Mouse (Mus musculus): ENCODE measurements at regions not wholly inside any gene's neighbourhood (a gene's known extent, or its start where the extent isn't known, plus 50 kb on each side); places are given as distances from the start of the nearest gene placed in this dataset.

DNA sequence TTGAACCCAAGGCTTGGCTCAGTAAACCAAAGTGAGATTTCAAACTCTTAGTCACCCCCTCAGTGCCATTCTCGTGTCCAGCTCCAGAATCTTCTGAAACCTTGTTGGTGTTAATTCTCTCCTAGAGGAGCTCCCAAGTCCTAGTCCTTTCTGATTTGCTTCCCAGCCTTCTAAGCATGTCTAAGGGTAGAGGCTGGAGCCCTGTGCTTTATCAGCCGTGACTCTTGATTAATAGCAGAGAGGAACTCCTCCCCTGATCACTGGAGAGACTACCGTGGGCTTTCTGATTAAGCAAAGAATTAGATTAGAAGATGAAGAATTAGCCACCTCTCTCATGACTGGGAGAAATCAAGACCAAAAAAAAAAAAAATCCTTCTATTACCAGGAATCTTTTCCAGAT is 111.5 kb upstream of the Rxfp2 start:
- 58% methylated on average over 3 of the region's 3 CpGs for WGBS
- DNase-seq (ENCODE audit: low read depth, low spot score): no peak

GRCm38 (mm10) chr5:149908376-149909078 is 109.9 kb upstream of the Rxfp2 start:
- 44% methylated on average over 4 of the region's 4 CpGs for WGBS
- DNase-seq (ENCODE audit: low read depth, low spot score): no peak

DNA sequence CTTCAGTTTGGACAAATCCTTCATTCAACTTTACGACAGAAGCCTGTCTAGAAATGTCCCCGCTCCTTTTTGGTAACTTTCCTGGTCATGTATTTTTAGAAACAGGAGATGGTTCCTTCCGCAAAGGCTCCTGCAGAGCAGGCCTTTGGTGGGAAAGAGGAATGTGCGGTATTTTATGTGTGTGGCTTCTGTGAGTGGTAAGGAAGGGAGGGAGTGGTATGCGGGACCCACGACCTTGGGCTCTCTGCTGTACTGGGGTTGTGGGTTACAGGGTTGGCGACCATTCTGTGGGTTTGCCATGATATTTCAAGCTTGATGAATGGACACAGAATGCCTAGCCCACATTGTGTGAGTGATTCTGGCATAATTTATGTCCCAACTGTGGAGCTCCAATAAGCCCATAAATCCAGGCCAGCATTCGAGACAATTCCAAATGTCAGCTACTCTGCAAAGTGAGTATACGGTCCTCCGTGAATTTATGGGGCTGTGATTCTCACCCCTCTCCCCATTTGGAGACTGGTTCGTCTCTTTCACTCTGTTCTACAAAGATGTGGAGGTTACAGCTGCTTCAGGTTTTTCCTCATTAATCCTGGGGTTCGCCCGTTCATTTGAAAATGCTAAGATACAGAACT is 109.3 kb upstream of the Rxfp2 start:
- 31% methylated on average over 13 of the region's 13 CpGs for WGBS
- DNase-seq (ENCODE audit: low read depth, low spot score): no peak

DNA sequence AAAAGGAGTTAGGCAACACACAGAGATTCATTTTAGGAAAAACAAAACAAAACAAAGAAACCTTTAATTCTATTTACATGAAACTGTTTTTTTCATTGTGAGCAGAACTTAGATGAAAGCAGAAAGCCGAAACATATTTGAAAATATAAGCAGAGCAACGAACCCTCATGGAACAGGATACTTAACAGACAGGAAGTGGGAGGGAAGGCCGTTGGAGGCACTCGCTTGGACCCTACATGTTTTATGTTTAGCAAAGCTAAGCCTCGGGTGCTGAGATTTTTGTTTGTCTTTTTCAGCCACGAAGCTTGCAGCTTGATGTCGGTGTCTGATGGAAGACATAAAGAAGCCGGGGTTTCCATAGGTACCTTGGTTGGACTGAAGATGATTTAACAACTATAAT is 108.5 kb upstream of the Rxfp2 start:
- DNase-seq (ENCODE audit: low read depth, low spot score): no peak
- 45% methylated on average over 8 of the region's 8 CpGs for WGBS

GRCm38 (mm10) chr5:149911968-149912367 is 106.5 kb upstream of the Rxfp2 start:
- 86% methylated on average over 8 of the region's 8 CpGs for WGBS
- no peak for DNase-seq (ENCODE audit: low read depth, low spot score)

DNA sequence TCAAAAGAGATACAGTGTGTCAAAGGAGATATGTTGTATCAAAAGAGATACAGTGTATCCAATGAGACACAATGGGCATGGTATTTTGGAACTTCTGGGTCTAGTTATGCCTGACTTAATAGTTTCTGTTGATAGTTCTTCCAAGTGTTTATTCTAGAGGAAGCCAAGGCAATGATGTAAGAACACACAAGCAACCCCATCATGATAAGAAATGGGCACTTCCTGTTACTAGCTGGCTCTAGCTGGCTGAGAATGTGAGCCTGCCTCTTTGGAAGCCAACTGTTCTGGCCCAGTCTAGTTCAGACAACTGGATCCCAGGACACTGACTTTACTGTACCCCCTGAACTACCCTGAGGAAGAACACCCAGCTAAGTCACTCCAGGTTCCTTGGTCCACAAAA is 102.7 kb upstream of the Rxfp2 start:
- no peak for DNase-seq (ENCODE audit: low read depth, low spot score)

DNA sequence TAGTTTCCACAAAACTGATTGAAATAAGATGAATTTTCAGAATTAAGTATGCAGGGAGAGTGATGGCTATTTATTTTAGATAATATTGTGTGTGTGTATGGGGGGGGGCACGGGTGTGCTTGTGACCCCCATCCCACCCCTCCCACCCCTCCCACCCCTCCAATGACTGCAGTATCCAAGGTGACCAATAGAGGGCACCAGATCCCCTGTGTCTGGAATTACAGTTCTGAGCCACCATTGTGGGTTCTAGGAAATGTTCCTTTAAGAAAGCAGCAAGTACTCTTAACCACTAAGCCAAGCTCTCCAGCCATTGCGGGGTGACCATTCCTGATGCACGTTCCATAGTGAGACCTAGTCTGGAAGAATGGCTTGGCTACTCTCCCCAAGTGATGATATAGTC is 101.1 kb upstream of the Rxfp2 start:
- WGBS: 18% methylated on average over 3 of the region's 3 CpGs
- no peak for DNase-seq (ENCODE audit: low read depth, low spot score)

GRCm38 (mm10) chr5:149919097-149919496 is 99.4 kb upstream of the Rxfp2 start:
- WGBS: 57% methylated on average over 4 of the region's 4 CpGs
- no peak for DNase-seq (ENCODE audit: low read depth, low spot score)

DNA sequence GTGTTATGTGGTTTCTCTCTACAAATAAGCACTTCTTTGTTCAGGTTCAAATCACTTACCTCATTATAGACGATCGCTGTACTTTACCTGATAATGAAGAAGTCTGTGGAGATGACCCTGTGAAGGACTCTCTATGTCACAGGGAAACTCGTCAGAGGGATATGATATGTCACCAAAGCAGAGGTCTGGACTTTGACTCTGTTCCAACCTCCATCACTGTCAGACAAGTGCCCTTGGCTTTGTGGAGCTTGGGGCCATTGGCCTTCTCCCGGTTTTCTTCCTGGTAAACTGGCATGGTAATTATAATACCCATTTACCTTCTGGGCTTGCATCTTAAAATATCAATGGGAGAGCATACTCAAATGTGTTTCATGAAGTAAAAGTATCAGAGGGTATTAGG is 98.1 kb upstream of the Rxfp2 start:
- WGBS: 81% methylated on average over 4 of the region's 4 CpGs
- no peak for DNase-seq (ENCODE audit: low read depth, low spot score)

GRCm38 (mm10) chr5:149924501-149924900 is 94.0 kb upstream of the Rxfp2 start:
- 88% methylated on average over 10 of the region's 10 CpGs for WGBS

DNA sequence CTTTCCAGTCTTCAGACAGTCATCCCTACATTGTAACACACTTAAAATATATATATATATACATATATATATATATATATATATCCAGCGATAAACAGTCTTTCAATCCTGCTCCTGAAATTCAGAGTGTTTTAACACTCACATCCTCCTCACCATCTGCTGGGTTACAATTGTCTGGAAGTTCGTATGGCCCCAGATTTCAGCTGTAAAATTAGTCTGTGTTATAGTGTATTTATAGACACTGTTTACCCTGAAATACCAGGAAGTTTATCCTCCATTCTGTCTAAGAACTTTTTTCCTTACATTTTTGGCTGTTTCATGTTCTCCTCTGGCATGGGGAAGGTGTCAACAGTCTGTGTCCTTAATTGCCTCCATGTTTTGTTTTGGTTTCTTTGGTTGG is 91.7 kb upstream of the Rxfp2 start:
- no peak for DNase-seq (ENCODE audit: low read depth, low spot score)
- WGBS: 42% methylated on average over 2 of the region's 2 CpGs

More at GRCm38 (mm10) chr5:149924501-149924900, 94.0 kb upstream of the Rxfp2 start:
- DNase-seq (ENCODE audit: low read depth, low spot score): no peak

DNA sequence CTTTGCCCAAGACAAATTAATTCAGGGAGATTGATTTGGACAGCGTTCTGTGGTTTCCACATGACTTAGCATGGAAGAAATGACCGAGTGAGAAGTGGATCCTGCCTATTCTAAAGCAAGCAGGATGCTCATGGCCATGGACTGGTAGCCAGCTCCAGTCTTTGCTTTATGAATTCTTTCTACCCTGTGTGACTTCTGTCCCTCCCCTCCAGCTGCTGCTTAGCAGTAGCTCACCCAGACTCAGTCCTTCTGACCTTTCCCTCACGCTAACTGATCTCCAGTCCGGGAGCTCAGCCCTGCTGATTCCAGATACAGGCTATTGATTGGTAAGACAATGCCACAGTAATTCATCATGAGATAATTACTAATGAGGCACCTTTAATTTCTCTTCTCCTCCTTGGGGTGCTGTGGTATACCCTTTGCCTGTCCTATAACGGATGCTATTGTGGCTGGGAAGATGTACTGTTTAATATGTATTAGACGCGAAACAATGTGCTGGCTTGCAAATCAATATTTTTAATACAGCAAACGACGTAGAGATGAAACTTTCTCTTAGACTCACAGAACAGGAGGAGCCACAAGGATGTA is 86.8 kb upstream of the Rxfp2 start:
- 75% methylated on average over 9 of the region's 9 CpGs for WGBS
- DNase-seq (ENCODE audit: low read depth, low spot score): no peak

GRCm38 (mm10) chr5:149932220-149932619 is 86.3 kb upstream of the Rxfp2 start:
- WGBS: 59% methylated on average over 4 of the region's 4 CpGs
- no peak for DNase-seq (ENCODE audit: low read depth, low spot score)

- no peak for DNase-seq (ENCODE audit: low read depth, low spot score)
Measured at GRCm38 (mm10) chr5:149945651-149946050, 72.8 kb upstream of the Rxfp2 start.

GRCm38 (mm10) chr5:149947491-149947890 is 71.0 kb upstream of the Rxfp2 start:
- WGBS: 79% methylated on average over 2 of the region's 2 CpGs
- no peak for DNase-seq (ENCODE audit: low read depth, low spot score)

DNA sequence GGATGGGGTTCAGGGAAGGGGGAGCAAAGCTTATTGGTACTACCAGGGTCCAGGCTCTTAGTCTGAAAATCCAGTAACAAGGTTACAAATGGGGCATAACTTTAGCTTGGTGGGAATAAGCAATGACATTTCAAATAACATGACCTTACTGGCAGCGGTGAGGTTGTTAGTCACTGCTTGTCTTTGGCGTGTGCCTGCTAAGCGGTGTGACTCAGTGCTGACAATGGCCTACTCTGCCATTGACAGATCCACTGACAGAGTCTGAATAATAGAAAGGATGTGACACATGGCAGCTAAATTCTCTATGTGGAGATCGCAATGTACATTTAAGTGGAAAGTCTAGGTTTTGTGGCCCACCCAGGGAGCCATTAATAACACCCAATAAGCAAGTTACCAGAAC is 61.5 kb upstream of the Rxfp2 start:
- 87% methylated on average over 4 of the region's 4 CpGs for WGBS
- DNase-seq (ENCODE audit: low read depth, low spot score): no peak

DNA sequence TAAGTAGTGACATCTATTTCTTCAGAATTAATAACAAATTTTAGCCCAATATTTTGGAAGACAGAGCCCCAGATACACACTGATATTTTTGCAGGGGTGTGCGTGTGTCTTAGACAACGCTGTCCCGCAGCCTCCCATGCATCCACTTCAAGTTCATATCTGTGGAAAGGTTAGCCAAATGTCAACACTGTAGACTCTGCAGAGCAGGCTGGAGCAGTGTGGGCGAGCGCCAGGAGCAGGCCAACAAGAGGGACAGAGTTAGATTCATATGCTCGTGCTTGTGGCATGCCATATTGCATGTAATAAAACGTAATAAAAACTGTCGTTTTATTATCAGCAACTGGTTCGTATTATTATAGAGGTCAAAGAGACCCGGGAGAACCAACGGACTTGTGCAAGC is 57.3 kb upstream of the Rxfp2 start:
- DNase-seq (ENCODE audit: low read depth, low spot score): no peak
- WGBS: 21% methylated on average over 11 of the region's 11 CpGs

DNA sequence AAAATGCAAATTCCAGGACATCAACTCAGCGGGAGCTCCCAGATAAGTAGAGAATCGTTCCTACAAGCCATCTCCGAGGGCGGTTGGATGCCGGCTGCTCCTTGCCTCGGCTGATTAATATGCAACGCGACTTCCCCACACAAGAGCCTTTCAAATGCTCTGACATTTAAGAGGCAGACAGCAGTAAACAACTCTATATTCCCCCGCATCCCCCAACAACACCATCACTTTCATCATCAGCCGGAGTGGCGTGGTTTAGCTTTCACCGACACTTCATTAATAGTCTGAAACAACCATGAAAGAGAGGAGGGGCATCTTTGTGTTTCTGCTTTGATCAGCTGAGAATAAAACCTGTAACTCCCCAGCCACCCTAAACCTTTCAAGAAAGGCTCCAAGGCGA is 53.7 kb upstream of the Rxfp2 start:
- DNase-seq (ENCODE audit: low read depth, low spot score): no peak
- WGBS: 46% methylated on average over 13 of the region's 13 CpGs

Data from large intestine, adult 2 months (tissue).